Mouse (Mus musculus) cerebellum, adult 2 months (tissue): Measurements from ENCODE around the gene Ints11.

Experiments used
- CTCF ChIP-seq: fragments of 200-500 bp; IDR thresholded peaks from 2 replicates; pipeline ENCODE4 v1.5.1; 2011; ENCODE audit warnings: low read depth, mild to moderate bottlenecking, control low read depth, low read length, moderate library complexity, borderline replicate concordance; ENCODE audit not compliant: insufficient read depth
- POLR2A ChIP-seq: fragments of 200-500 bp; IDR thresholded peaks from 2 replicates; pipeline ENCODE4 v1.6.1; 2011; ENCODE audit warnings: low read length, control low read depth, borderline replicate concordance; ENCODE audit not compliant: insufficient read depth

DNA sequence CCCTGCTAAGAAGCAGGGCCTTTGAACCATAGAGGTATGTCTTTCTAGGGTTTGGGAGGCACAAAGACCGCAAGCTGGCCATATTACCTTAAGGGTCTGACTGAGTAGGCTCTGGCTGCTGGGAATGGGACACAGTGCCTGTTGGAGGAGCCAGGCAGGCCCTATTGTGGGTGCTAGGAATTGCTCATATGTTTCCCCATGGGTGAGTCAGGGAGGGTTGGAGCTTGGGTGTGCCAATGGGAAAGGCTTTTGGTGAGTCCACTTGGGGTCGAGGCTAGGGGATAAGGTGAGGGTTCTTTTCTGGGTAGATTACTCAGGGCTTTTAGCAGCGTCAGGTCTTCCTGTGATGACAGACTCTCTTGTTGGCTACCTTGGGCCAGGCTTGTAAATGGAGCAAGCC lies 18.0 kb upstream of the Ints11 start:
- TF ChIP-seq CTCF: no peak
- no peak for TF ChIP-seq POLR2A
